Mouse (Mus musculus): ENCODE results near the gene Pif1. TPM values are rescaled to one million over a fixed set of nuclear protein-coding genes. Genes with fewer than 3 reads are reported as not detected.

Gene Pif1
- polyA plus RNA-seq, 1 experiment from 2014 or later, result 9.0 TPM

DNA sequence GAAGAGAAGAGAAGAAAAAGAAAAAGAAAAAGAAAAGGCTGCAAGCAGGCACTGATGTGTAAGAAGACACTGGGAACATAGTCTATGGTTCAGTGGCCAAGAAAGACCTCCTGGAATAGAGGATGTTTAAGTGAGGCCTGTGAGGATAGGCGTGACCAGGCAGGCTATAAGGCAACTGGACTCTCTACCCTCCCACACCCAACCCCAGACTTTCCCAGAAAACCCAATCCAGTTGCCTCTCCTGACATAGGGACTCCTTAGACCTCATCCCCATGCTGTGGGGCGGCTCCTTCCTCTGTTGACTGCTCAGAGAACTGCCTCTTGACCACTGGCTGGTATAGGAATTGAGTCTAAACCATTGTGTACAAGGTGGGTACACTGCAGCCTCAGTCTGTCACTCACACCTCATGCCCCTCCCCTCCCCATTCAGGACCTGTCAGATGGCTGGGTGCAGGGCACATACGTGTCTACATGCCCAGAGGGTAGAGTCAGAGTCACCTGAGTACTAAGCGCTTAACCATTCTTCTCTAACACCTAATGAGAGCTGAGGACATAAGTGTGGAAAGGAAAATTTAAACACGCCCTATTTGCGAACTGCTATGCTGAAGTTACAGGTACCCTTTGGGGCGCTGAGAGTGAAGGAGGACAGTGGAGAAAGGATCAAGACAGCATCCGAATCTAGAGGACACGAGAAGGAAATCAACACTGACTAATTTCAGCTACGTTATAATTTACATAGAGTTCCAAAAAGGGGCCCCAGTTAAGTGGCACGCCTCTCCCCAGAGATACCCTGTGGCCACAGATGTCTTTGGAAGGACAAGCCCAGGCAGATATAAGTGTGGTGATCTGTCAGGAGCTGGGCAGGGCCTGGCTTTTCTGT lies 12.2 kb upstream of the Pif1 start:
- Histone ChIP-seq H3K27me3 (replicated peaks; ENCODE audit: control insufficient read depth, insufficient read depth, low read length) (no peaks in the 10 kb centered on the region), H3K4me2 (ENCODE audit: low read depth, low read length) (no peak overlapping the region), H3K9ac (ENCODE audit: low read depth, low read length) (no peak overlapping the region), H3K36me3 (ENCODE audit: control insufficient read depth, insufficient read depth, low read length) (no peaks in the 10 kb centered on the region), H3K9me3 (ENCODE audit: control insufficient read depth, low read length) (no peaks in the 10 kb centered on the region), H3K4me1 (ENCODE audit: control insufficient read depth, insufficient read depth, low read length) (peaks cover 32% of the 10 kb centered on the region), H3K4me3 (ENCODE audit: low read length) (no peak overlapping the region), H3K27ac (ENCODE audit: low read length) (no peak overlapping the region)
- ATAC-seq, result no peak
- 82% methylated on average over 11 of the region's 11 CpGs for WGBS

DNA sequence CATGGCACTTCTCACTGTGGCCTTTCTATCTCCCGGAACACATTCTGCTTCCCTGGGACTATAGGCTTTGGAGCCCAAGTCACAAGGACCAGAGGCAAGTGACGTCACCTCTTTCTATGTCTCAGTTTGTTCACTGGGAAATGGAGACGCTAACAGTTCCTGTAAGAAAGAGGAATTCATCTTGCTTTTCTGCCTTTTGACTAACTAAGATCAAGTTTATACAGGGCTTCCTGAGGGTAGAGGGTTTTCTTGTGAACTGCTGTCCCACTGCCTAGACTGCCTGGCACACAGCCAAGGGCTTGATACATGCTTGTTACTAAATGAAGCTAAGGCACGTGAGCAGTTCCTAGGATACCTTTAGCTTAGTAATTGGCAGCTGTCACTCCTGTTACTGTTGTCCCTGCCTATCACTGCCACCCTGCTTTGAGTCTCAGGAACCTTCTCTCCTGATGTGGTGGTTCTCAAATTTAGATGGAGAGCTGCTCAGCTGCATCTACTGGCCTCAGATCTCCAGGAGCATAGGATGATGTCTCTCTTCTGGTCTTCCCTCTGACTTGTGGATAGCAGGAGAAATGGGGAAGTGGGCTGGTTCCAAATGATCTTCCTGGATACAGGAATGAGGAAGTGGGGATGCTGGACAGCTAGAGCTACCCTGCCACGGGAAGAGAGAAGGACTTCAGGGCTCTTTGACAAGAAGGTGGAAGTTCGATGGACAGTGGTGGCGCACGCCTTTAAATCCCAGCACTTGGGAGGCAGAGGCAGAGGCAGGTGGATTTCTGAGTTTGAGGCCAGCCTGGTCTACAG lies 11.4 kb upstream of the Pif1 start:
- 66% methylated on average over 8 of the region's 8 CpGs for WGBS
- peaks cover 32% of the 10 kb centered on the region for H3K4me1 ChIP-seq (ENCODE audit: control insufficient read depth, insufficient read depth, low read length)

DNA sequence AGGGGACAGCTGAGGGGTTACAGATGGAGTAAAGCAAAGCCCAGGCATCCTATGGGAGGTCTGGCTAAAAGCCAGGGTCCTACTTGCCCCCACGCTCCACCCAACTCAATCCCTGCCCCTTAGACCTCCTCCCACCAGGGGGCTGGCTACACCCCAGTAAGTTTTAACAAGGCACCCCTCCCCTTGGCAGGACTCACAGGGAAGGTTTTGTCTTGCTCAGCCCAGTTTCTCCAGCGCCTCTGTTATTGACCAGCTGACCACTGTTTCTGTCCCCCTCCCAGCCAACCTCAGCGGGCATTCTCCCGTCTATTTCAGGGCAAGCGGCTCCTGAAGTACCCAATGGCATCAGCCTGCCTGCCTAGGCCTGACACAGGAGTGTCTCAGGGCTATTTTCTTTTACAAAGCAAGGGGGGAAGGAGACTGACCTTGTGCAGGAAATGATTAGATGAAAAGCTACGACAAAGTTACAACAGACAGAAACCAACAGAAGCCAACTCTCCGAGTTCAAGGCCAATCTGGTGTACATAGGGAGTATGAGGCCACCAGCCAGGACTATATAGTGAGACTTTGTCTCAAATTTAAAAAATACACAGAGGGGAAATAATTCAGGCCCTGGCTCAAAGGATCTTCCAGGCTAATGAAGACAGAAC lies 10.0 kb upstream of the Pif1 start:
- H3K9ac ChIP-seq (ENCODE audit: low read depth, low read length), result no peak overlapping the region
- no peak overlapping the region for H3K4me3 ChIP-seq (ENCODE audit: low read length)

More for the DNA sequence above, 11.4 kb upstream of the Pif1 start:
- ATAC-seq, result no peak
- Histone ChIP-seq H3K27ac (ENCODE audit: low read length) (no peak overlapping the region), H3K4me3 (ENCODE audit: low read length) (no peak overlapping the region), H3K36me3 (ENCODE audit: control insufficient read depth, insufficient read depth, low read length) (no peaks in the 10 kb centered on the region), H3K9me3 (ENCODE audit: control insufficient read depth, low read length) (no peaks in the 10 kb centered on the region), H3K4me2 (ENCODE audit: low read depth, low read length) (no peak overlapping the region), H3K9ac (ENCODE audit: low read depth, low read length) (no peak overlapping the region), H3K27me3 (replicated peaks; ENCODE audit: control insufficient read depth, insufficient read depth, low read length) (no peaks in the 10 kb centered on the region)

DNA sequence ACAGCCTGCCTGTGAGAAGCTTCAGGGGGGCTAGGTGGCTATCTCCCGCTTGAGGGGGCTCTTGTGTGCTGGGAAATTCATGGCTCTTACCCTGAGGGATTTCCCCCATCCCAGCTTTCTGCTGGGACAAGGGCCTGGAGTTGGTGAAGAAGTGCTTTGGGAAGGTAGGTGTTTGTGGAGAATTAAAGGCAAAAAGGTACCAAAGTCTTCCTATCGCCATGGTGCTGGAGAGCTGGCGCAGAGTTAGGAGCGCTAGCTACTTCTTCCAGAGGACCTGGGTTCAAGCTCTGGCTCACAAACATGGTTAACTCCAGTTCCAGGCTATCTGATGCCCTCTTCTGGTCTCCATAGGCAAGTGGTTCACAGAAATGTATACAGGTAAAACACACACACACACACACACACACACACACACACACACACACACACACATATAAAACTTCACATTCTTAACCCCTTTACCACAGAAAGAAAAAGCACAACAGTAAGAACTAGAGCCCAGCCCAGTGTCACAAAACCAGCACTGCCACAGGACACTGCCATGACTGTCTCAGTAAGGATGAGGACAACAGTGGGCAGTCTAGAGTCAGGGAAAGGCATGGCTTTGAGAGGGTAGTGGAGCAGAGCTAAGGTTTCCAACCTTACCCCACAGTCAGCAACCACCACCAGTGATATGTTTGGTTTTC lies 9.3 kb upstream of the Pif1 start:
- Histone ChIP-seq H3K27me3 (replicated peaks; ENCODE audit: control insufficient read depth, insufficient read depth, low read length) (no peaks in the 10 kb centered on the region), H3K9me3 (ENCODE audit: control insufficient read depth, low read length) (no peaks in the 10 kb centered on the region), H3K36me3 (ENCODE audit: control insufficient read depth, insufficient read depth, low read length) (no peaks in the 10 kb centered on the region), H3K9ac (ENCODE audit: low read depth, low read length) (no peak overlapping the region), H3K4me2 (ENCODE audit: low read depth, low read length) (no peak overlapping the region), H3K4me3 (ENCODE audit: low read length) (no peak overlapping the region), H3K27ac (ENCODE audit: low read length) (no peak overlapping the region), H3K4me1 (ENCODE audit: control insufficient read depth, insufficient read depth, low read length) (peaks cover 32% of the 10 kb centered on the region)
- WGBS, result 86% methylated on average over 4 of the region's 4 CpGs
- no peak for ATAC-seq

More for the DNA sequence above, 10.0 kb upstream of the Pif1 start:
- H3K27ac ChIP-seq (ENCODE audit: low read length), result no peak overlapping the region
- no peak for ATAC-seq
- no peaks in the 10 kb centered on the region for H3K9me3 ChIP-seq (ENCODE audit: control insufficient read depth, low read length)
- no peak overlapping the region for H3K4me2 ChIP-seq (ENCODE audit: low read depth, low read length)
- WGBS, result 57% methylated on average over 7 of the region's 7 CpGs
- H3K36me3 ChIP-seq (ENCODE audit: control insufficient read depth, insufficient read depth, low read length), result no peaks in the 10 kb centered on the region
- H3K4me1 ChIP-seq (ENCODE audit: control insufficient read depth, insufficient read depth, low read length), result peaks cover 32% of the 10 kb centered on the region
- H3K27me3 ChIP-seq (replicated peaks; ENCODE audit: control insufficient read depth, insufficient read depth, low read length), result no peaks in the 10 kb centered on the region

DNA sequence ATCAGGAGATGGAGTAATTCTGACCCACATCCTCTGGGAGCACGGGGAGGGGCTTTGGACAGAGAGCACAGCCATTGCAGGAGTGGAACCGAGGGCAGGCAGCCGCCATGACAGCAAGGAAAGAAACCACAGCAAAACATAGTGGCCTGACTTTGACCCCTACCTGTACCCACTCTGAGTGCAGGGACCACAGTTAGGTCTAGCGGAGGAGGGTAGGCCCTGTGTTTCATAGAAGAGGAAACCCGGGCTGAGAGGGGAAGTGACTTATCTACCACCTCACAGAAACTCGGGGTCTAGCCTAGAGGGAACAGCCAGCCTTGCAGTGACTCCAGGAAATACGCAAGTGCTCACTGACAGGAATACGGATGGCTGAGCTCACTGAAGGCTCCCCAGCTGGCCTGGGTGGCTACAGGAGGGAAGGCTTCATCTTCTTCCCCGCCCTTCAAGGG lies 8.1 kb upstream of the Pif1 start:
- peak overlapping the region; percentile 75 for H3K9ac ChIP-seq (ENCODE audit: low read depth, low read length)
- no peaks in the 10 kb centered on the region for H3K36me3 ChIP-seq (ENCODE audit: control insufficient read depth, insufficient read depth, low read length)
- peak overlapping the region; percentile 35 for H3K27ac ChIP-seq (ENCODE audit: low read length)
- no peaks in the 10 kb centered on the region for H3K27me3 ChIP-seq (replicated peaks; ENCODE audit: control insufficient read depth, insufficient read depth, low read length)
- H3K4me2 ChIP-seq (ENCODE audit: low read depth, low read length), result peak overlapping the region; percentile 88
- H3K4me1 ChIP-seq (ENCODE audit: control insufficient read depth, insufficient read depth, low read length), result peaks cover 32% of the 10 kb centered on the region
- WGBS, result 49% methylated on average over 9 of the region's 9 CpGs
- no peak for ATAC-seq
- peak overlapping the region; percentile 71 for H3K4me3 ChIP-seq (ENCODE audit: low read length)
- no peaks in the 10 kb centered on the region for H3K9me3 ChIP-seq (ENCODE audit: control insufficient read depth, low read length)

DNA sequence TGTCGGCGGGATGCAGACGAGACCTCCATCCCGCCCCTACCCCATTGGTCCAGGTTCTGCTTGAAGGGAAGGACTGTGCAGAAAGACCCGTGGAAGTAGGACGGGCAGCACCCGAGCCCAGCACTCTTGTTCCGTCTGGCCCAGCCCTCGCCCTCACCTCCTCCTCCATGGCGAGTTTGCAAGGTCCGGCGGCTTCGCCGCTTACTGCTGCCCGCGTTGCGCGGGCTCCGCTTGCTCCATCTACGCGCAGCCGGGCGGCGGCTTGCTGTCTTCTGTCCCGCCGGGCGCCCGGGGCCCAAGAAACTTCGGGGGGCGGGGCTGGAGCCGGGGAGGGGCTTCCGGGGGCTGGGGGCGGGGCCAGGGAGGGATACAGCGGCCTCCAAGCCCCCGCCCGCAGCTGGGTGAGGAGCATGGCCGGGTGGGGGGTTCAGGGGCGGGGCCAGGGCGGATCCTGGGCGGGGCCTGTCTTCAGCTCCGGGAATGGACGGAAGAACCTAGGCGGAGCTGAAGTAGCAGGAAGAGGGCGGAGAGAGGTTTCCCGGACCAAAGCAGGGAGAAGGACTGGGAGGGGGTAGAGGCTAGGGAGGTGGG lies 7.1 kb upstream of the Pif1 start, which contains the start of gene Plekho2:
Gene Plekho2, minus strand, starts transcription at position 260 of the 591 bp plus-strand sequence.
- ATAC-seq, result peak; percentile 87
- Histone ChIP-seq H3K9ac (ENCODE audit: low read depth, low read length) (peak within 1 kb of the TSS; percentile 75), H3K4me1 (ENCODE audit: control insufficient read depth, insufficient read depth, low read length) (peaks cover 28% of the 10 kb centered on the region), H3K9me3 (ENCODE audit: control insufficient read depth, low read length) (no peaks in the 10 kb centered on the region), H3K4me3 (ENCODE audit: low read length) (peak within 1 kb of the TSS; percentile 71), H3K4me2 (ENCODE audit: low read depth, low read length) (peak within 1 kb of the TSS; percentile 88), H3K36me3 (ENCODE audit: control insufficient read depth, insufficient read depth, low read length) (no peaks in the 10 kb centered on the region), H3K27ac (ENCODE audit: low read length) (peak within 1 kb of the TSS; percentile 77), H3K27me3 (replicated peaks; ENCODE audit: control insufficient read depth, insufficient read depth, low read length) (no peaks in the 10 kb centered on the region)
- WGBS, result under 1% methylated on average over 43 of the region's 45 CpGs

DNA sequence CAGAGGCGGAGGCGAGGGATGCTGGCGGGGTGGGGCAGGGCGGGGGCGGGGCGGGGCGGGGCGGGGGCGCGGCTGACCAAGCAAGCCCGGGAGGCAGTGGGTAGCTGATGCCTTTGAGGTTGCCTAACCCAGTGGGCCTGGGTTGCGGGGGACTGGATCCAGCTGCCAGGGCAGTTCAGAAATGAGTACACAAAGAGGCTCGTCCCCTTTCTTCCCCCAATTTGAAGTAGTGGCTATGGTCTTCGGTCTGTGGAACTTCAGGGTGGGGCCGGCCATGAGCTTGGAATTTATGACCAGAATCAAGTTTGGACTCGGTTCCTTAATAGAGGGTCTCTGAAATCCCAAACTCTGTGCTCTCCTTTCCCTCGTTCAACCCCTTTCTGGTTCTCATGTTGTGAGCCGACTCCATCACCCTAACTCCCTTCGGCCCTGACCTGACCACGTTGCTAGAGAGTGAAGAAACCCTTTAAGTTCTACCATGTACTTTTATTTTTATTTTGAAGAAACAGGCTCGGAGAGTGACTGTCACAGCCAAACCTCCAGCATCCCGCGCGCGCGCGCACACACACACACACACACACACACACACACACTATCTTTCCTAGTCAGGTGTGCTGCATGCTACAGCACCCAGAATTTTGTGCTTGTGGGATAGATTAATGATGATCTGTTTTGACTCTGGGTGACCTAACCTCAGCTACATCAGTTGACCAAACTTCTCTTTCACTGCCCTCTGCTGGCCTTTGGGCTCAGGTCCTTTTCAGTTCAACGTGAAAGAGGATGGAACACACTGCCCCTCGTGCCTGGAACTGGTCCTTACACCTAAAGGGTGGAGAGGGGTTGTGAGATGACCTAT lies 6.3 kb upstream of the Pif1 start:
- peaks cover 21% of the 10 kb centered on the region for H3K4me1 ChIP-seq (ENCODE audit: control insufficient read depth, insufficient read depth, low read length)
- peak overlapping the region; percentile 71 for H3K4me3 ChIP-seq (ENCODE audit: low read length)
- peak overlapping the region; percentile 77 for H3K27ac ChIP-seq (ENCODE audit: low read length)
- 6% methylated on average over 24 of the region's 29 CpGs for WGBS
- H3K4me2 ChIP-seq (ENCODE audit: low read depth, low read length), result peak overlapping the region; percentile 88
- H3K9me3 ChIP-seq (ENCODE audit: control insufficient read depth, low read length), result no peaks in the 10 kb centered on the region
- H3K36me3 ChIP-seq (ENCODE audit: control insufficient read depth, insufficient read depth, low read length), result no peaks in the 10 kb centered on the region
- peak; percentile 32 for ATAC-seq
- no peaks in the 10 kb centered on the region for H3K27me3 ChIP-seq (replicated peaks; ENCODE audit: control insufficient read depth, insufficient read depth, low read length)
- H3K9ac ChIP-seq (ENCODE audit: low read depth, low read length), result peak overlapping the region; percentile 60

DNA sequence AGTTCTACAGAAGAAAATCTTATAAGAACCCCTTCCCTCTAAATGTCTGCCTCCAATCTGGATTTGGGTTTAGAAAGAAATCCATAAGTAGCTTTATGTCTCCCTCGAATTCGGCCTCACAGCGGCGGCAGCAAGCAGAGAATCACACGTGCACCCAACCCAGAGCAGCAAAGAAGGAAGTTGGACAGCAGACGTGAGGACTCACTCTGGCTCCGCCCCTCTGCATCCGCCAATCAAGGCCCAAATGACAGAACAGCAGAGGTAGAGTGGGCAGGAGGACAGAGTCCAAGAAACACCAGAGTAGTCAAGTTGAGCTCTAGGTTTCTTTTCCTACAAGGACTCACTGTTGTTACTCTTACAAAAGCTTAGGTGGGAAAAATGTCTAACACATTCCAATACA lies 3.9 kb upstream of the Pif1 start:
- H3K4me2 ChIP-seq (ENCODE audit: low read depth, low read length), result no peak overlapping the region
- no peak overlapping the region for H3K4me3 ChIP-seq (ENCODE audit: low read length)
- 0 out of 2 replicates have a peak, but pooled peaks have one; percentile 14 for ATAC-seq
- no peaks in the 10 kb centered on the region for H3K36me3 ChIP-seq (ENCODE audit: control insufficient read depth, insufficient read depth, low read length)
- 20% methylated on average over 8 of the region's 8 CpGs for WGBS
- H3K27me3 ChIP-seq (replicated peaks; ENCODE audit: control insufficient read depth, insufficient read depth, low read length), result no peaks in the 10 kb centered on the region
- H3K9ac ChIP-seq (ENCODE audit: low read depth, low read length), result no peak overlapping the region
- peaks cover 11% of the 10 kb centered on the region for H3K4me1 ChIP-seq (ENCODE audit: control insufficient read depth, insufficient read depth, low read length)
- H3K9me3 ChIP-seq (ENCODE audit: control insufficient read depth, low read length), result no peaks in the 10 kb centered on the region
- H3K27ac ChIP-seq (ENCODE audit: low read length), result no peak overlapping the region

All from intestine, embryonic 16.5 days (tissue).